Mouse (Mus musculus): Measurements from ENCODE around the gene Asb8. TPM values are rescaled to one million over a fixed set of nuclear protein-coding genes. Genes with fewer than 3 reads are reported as not detected.
A peak's percentile ranks its signal among the peaks of the same experiment; 100 is the strongest.

The Asb8 gene
- polyA plus RNA-seq (2015; fragmentation: Nextera tagmentation; extraction: Ambion mirVana), result 48.5 and 51.1 TPM in 2 replicates

DNA sequence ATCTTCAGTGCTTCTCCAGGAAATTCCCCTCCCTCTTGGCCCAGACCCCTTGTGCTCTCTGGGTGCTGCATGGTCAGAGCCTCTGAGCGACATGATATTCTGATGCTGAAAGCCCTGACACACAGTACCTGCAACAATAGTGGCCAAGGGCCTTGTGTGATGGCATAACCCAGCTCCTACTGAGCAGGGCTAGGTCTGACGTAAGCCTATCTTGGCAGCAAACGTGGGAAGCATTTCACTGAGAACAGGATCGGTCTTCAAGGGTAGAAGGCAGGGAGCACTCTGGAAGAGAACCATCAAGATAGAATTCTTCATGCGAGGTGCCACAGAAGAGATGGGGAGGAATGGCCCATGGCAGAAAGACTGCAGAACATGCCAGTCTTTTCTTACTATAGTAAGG lies at the start of gene Asb8:
Asb8 (minus strand) TSS at position 101 of the 400 bp plus-strand sequence.
- no peaks in the 10 kb centered on the region for H3K9me3 ChIP-seq (ENCODE audit: control insufficient read depth, low read length)
- no peaks in the 10 kb centered on the region for H3K36me3 ChIP-seq (ENCODE audit: control insufficient read depth, insufficient read depth)
- H3K4me1 ChIP-seq (replicated peaks; ENCODE audit: control insufficient read depth, insufficient read depth, low read length), result peaks cover 24% of the 10 kb centered on the region
- H3K4me2 ChIP-seq (ENCODE audit: low read length), result no peak within 1 kb of the TSS
- 82% methylated on average over 5 of the region's 5 CpGs for WGBS
- peaks cover 5% of the 10 kb centered on the region for H3K27me3 ChIP-seq (replicated peaks; ENCODE audit: control insufficient read depth, insufficient read depth, low read length)
- no peak within 1 kb of the TSS for H3K9ac ChIP-seq (replicated peaks; ENCODE audit: low read depth, low read length)
- no peak for ATAC-seq
- H3K4me3 ChIP-seq (replicated peaks; ENCODE audit: low read length), result no peak within 1 kb of the TSS; the same call in 1 of the 2 replicates
- no peak within 1 kb of the TSS for H3K27ac ChIP-seq (ENCODE audit: low read length)

DNA sequence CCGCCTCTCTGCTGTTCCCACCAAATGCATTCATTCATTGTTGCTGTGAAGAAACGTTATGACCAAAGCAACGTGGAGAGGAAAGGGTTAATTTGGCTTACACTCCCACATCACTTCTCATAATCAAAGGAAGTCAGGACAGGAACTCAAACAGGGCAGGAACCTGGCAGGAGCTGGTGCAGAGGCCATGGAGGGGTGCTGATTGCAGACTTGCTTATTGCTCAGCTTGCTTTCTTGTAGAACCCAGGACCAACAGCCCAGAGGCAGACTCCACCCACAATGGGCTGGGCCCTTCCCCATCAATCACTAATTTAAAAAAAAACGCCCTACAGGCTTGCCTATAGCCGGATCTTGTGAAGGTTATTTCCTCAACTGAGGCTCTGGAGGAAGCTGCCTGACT lies 48.7 kb upstream of the Asb8 start:
- Histone ChIP-seq H3K36me3 (ENCODE audit: control insufficient read depth, insufficient read depth) (no peaks in the 10 kb centered on the region), H3K27ac (ENCODE audit: low read length) (no peak overlapping the region), H3K9me3 (ENCODE audit: control insufficient read depth, low read length) (no peaks in the 10 kb centered on the region), H3K4me2 (ENCODE audit: low read length) (no peak overlapping the region), H3K4me1 (replicated peaks; ENCODE audit: control insufficient read depth, insufficient read depth, low read length) (no peaks in the 10 kb centered on the region), H3K27me3 (replicated peaks; ENCODE audit: control insufficient read depth, insufficient read depth, low read length) (no peaks in the 10 kb centered on the region), H3K4me3 (replicated peaks; ENCODE audit: low read length) (no peak overlapping the region), H3K9ac (replicated peaks; ENCODE audit: low read depth, low read length) (no peak overlapping the region)
- 82% methylated on average over 5 of the region's 5 CpGs for WGBS
- ATAC-seq, result no peak

DNA sequence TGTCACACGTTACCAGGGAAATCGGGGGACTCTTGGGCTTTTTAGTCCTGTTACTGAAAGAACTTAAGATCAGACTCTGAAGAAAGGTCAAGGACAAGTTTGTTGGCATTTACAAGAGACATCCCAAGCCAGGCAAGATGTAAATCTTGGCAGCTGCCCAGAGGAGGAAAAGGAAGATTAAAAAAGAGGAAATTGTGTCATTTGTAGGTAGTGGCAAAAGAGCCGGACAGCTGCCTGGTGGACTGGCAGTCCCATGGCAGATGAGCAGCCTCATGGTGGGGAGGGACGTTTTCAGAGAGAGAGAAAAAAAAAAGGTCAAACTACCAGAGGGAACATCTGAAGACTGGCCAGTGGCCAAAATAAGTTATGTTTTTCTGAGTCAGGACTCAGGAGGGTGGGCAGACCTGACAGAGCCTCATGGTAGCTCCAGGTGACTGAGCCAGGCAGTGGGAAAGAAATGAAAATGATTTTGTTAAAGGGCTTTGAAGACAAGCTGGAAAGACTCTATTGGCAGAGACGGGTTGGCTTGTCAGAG lies 48.0 kb upstream of the Asb8 start:
- ATAC-seq, result no peak
- Histone ChIP-seq H3K4me2 (ENCODE audit: low read length) (no peak overlapping the region), H3K27me3 (replicated peaks; ENCODE audit: control insufficient read depth, insufficient read depth, low read length) (no peaks in the 10 kb centered on the region), H3K36me3 (ENCODE audit: control insufficient read depth, insufficient read depth) (no peaks in the 10 kb centered on the region), H3K4me1 (replicated peaks; ENCODE audit: control insufficient read depth, insufficient read depth, low read length) (no peaks in the 10 kb centered on the region), H3K9me3 (ENCODE audit: control insufficient read depth, low read length) (no peaks in the 10 kb centered on the region), H3K4me3 (replicated peaks; ENCODE audit: low read length) (no peak overlapping the region), H3K9ac (replicated peaks; ENCODE audit: low read depth, low read length) (no peak overlapping the region), H3K27ac (ENCODE audit: low read length) (no peak overlapping the region)
- whole genome bisulfite sequencing, result 77% methylated on average over 5 of the region's 5 CpGs

GRCm38 (mm10) chr15:98209676-98210075 lies 44.3 kb upstream of the Asb8 start:
- WGBS, result 89% methylated on average over 7 of the region's 7 CpGs
- Histone ChIP-seq H3K27me3 (replicated peaks; ENCODE audit: control insufficient read depth, insufficient read depth, low read length) (no peaks in the 10 kb centered on the region), H3K9ac (replicated peaks; ENCODE audit: low read depth, low read length) (no peak overlapping the region), H3K36me3 (ENCODE audit: control insufficient read depth, insufficient read depth) (no peaks in the 10 kb centered on the region), H3K9me3 (ENCODE audit: control insufficient read depth, low read length) (no peaks in the 10 kb centered on the region), H3K4me1 (replicated peaks; ENCODE audit: control insufficient read depth, insufficient read depth, low read length) (no peaks in the 10 kb centered on the region), H3K4me3 (replicated peaks; ENCODE audit: low read length) (no peak overlapping the region), H3K27ac (ENCODE audit: low read length) (no peak overlapping the region), H3K4me2 (ENCODE audit: low read length) (no peak overlapping the region)
- ATAC-seq, result no peak

DNA sequence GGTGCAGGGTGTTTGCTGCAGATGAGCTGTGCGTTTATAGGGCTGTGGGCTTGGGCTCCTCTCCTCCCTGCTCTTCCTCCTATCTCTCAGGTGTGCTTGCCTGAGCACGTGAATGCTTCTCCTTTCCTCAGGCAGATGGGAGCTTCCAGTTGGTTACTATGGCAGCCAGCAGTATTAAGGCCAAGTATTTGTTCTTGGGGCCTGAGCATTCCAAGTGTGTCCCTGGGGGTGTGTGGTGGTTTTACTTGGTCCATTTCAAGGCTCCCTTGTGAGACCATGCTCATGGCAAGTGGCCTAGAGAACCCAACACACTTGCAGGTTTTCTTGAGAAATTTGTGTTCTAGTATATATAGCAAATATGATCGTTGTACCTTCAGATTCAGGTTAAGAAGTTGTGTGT lies 30.0 kb upstream of the Asb8 start, which contains the start of gene Olfr288:
Olfr288 (minus strand) TSS at position 101 of the 400 bp plus-strand sequence.
- Histone ChIP-seq H3K9ac (replicated peaks; ENCODE audit: low read depth, low read length) (no peak within 1 kb of the TSS), H3K9me3 (ENCODE audit: control insufficient read depth, low read length) (no peaks in the 10 kb centered on the region), H3K4me3 (replicated peaks; ENCODE audit: low read length) (no peak within 1 kb of the TSS), H3K27ac (ENCODE audit: low read length) (no peak within 1 kb of the TSS), H3K27me3 (replicated peaks; ENCODE audit: control insufficient read depth, insufficient read depth, low read length) (no peaks in the 10 kb centered on the region), H3K36me3 (ENCODE audit: control insufficient read depth, insufficient read depth) (no peaks in the 10 kb centered on the region), H3K4me2 (ENCODE audit: low read length) (no peak within 1 kb of the TSS), H3K4me1 (replicated peaks; ENCODE audit: control insufficient read depth, insufficient read depth, low read length) (no peaks in the 10 kb centered on the region)
- no peak for ATAC-seq
- WGBS, result 69% methylated on average over 3 of the region's 3 CpGs

DNA sequence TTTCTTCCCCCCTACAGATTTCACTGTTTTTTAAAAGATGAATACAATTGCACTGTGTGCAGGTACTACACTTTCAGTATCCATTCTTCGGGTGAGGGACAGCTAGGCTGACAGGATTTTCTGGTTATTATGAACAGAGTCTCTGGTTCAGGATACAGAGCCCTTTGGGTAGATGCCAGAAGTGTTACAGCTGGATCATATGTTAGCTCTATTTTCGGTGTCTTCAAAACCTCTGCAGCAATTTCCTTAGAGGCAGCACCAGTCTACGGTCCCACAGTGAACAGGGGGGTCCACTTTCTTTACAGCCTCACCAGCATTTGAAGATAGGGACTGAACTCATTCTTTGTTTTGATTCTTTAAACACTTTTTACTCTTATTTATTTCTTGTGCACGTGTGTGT lies 19.0 kb upstream of the Asb8 start:
- peaks cover 7% of the 10 kb centered on the region for H3K4me1 ChIP-seq (replicated peaks; ENCODE audit: control insufficient read depth, insufficient read depth, low read length)
- ATAC-seq, result no peak

GRCm38 (mm10) chr15:98181856-98182570 lies 16.6 kb upstream of the Asb8 start:
- Histone ChIP-seq H3K9me3 (ENCODE audit: control insufficient read depth, low read length) (no peaks in the 10 kb centered on the region), H3K4me1 (replicated peaks; ENCODE audit: control insufficient read depth, insufficient read depth, low read length) (peaks cover 7% of the 10 kb centered on the region), H3K4me2 (ENCODE audit: low read length) (no peak overlapping the region; the same call in 1 of the 2 replicates), H3K4me3 (replicated peaks; ENCODE audit: low read length) (no peak overlapping the region; the same call in 1 of the 2 replicates), H3K27me3 (replicated peaks; ENCODE audit: control insufficient read depth, insufficient read depth, low read length) (peaks cover 5% of the 10 kb centered on the region; the same call in 1 of the 2 replicates), H3K9ac (replicated peaks; ENCODE audit: low read depth, low read length) (no peak overlapping the region), H3K27ac (ENCODE audit: low read length) (no peak overlapping the region), H3K36me3 (ENCODE audit: control insufficient read depth, insufficient read depth) (no peaks in the 10 kb centered on the region)
- ATAC-seq, result no peak
- WGBS, result 77% methylated on average over 12 of the region's 12 CpGs

More for the DNA sequence above, 19.0 kb upstream of the Asb8 start:
- Histone ChIP-seq H3K9ac (replicated peaks; ENCODE audit: low read depth, low read length) (no peak overlapping the region), H3K27ac (ENCODE audit: low read length) (no peak overlapping the region), H3K4me3 (replicated peaks; ENCODE audit: low read length) (no peak overlapping the region), H3K27me3 (replicated peaks; ENCODE audit: control insufficient read depth, insufficient read depth, low read length) (no peaks in the 10 kb centered on the region), H3K9me3 (ENCODE audit: control insufficient read depth, low read length) (no peaks in the 10 kb centered on the region), H3K4me2 (ENCODE audit: low read length) (no peak overlapping the region), H3K36me3 (ENCODE audit: control insufficient read depth, insufficient read depth) (no peaks in the 10 kb centered on the region)
- 79% methylated on average over 4 of the region's 4 CpGs for WGBS

DNA sequence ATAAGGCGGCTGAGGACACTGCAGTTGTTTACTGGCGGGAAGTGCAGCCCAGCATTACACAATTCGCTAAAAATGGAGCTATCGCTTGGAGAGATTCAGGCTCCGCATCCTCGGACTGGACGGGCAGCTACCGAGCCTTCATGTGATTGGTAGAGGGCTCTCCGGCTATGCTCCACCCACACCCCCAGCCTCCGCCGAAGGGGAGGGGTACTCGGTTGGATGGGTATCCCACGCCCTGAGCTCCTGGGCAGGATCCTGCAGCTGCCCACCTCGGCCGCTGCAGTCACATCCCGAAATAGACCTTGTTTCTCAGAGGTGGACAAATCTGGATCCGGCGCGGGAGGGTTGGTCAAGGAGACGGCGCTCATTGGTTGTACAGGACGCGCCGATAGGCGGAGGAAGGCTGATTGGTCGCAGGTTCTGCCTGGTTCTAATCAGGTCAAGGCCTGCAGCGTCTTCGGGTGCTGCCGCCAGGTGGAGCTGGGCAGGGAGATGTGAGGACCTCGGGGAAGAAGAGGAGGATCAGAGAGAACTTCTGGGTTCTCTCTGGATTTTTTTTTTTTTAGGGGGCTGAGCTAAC lies 15.8 kb upstream of the Asb8 start:
- peak; percentile 98 for ATAC-seq
- peak overlapping the region; percentile 20; the same call in 1 of the 2 replicates for H3K27ac ChIP-seq (ENCODE audit: low read length)

GRCm38 (mm10) chr15:98180567-98181131 lies 15.2 kb upstream of the Asb8 start:
- ATAC-seq, result no peak
- Histone ChIP-seq H3K36me3 (ENCODE audit: control insufficient read depth, insufficient read depth) (no peaks in the 10 kb centered on the region), H3K27me3 (replicated peaks; ENCODE audit: control insufficient read depth, insufficient read depth, low read length) (peaks cover 16% of the 10 kb centered on the region), H3K4me3 (replicated peaks; ENCODE audit: low read length) (peak overlapping the region; percentile 56), H3K4me1 (replicated peaks; ENCODE audit: control insufficient read depth, insufficient read depth, low read length) (peaks cover 7% of the 10 kb centered on the region), H3K27ac (ENCODE audit: low read length) (peak overlapping the region; percentile 20; the same call in 1 of the 2 replicates), H3K9me3 (ENCODE audit: control insufficient read depth, low read length) (no peaks in the 10 kb centered on the region), H3K9ac (replicated peaks; ENCODE audit: low read depth, low read length) (peak overlapping the region; percentile 50), H3K4me2 (ENCODE audit: low read length) (peak overlapping the region; percentile 77)
- 5% methylated on average over 26 of the region's 26 CpGs for WGBS

More for the DNA sequence above, 15.8 kb upstream of the Asb8 start:
- Histone ChIP-seq H3K27me3 (replicated peaks; ENCODE audit: control insufficient read depth, insufficient read depth, low read length) (peaks cover 10% of the 10 kb centered on the region; the same call in 1 of the 2 replicates), H3K4me3 (replicated peaks; ENCODE audit: low read length) (peak overlapping the region; percentile 56), H3K9ac (replicated peaks; ENCODE audit: low read depth, low read length) (peak overlapping the region; percentile 50), H3K4me1 (replicated peaks; ENCODE audit: control insufficient read depth, insufficient read depth, low read length) (peaks cover 7% of the 10 kb centered on the region), H3K9me3 (ENCODE audit: control insufficient read depth, low read length) (no peaks in the 10 kb centered on the region), H3K4me2 (ENCODE audit: low read length) (peak overlapping the region; percentile 77), H3K36me3 (ENCODE audit: control insufficient read depth, insufficient read depth) (no peaks in the 10 kb centered on the region)
- WGBS, result under 1% methylated on average over 30 of the region's 30 CpGs

Measured in forebrain, embryonic 16.5 days (tissue).